Mouse (Mus musculus) neural tube, embryonic 12.5 days (tissue): Measurements from ENCODE around the gene Six6. TPM values are rescaled to one million over a fixed set of nuclear protein-coding genes. Genes with fewer than 3 reads are reported as not detected.

Experiments
- ATAC-seq: fragments of 200-750 bp; cut with Nextera tagmentation; 2 replicates; pipeline ENCODE4 v1.8.0; 2017; ENCODE audit warnings: low read depth, mild to moderate bottlenecking, moderate TSS enrichment, moderate library complexity; ENCODE audit not compliant: low FRiP score
- H3K27ac ChIP-seq: fragments of 300-500 bp; sonication (generic); 2 replicates; pipeline ENCODE4 v1.5.1; 2016
- H3K27me3 ChIP-seq: fragments of 300-500 bp; sonication (generic); replicated peaks from 2 replicates; pipeline ENCODE4 v1.6.1; 2016; ENCODE audit warnings: mild to moderate bottlenecking
- H3K36me3 ChIP-seq: fragments of 300-500 bp; sonication (generic); 2 replicates; pipeline ENCODE4 v1.6.1; 2016; ENCODE audit warnings: mild to moderate bottlenecking
- H3K4me1 ChIP-seq: fragments of 300-500 bp; sonication (generic); 2 replicates; pipeline ENCODE4 v1.6.1; 2016
- H3K4me2 ChIP-seq: fragments of 300-500 bp; sonication (generic); replicated peaks from 2 replicates; pipeline ENCODE4 v1.6.1; 2016; ENCODE audit warnings: mild to moderate bottlenecking
- H3K4me3 ChIP-seq: fragments of 300-500 bp; sonication (generic); 2 replicates; pipeline ENCODE4 v1.5.1; 2016
- H3K9ac ChIP-seq: fragments of 300-500 bp; sonication (generic); 2 replicates; pipeline ENCODE4 v1.6.1; 2016; ENCODE audit warnings: mild to moderate bottlenecking
- H3K9me3 ChIP-seq: fragments of 300-500 bp; sonication (generic); 2 replicates; pipeline ENCODE4 v1.6.1; 2016; ENCODE audit warnings: mild to moderate bottlenecking
- WGBS: fragments of 180-500 bp; shearing (Covaris S2); methylation state at CpG from one replicate; pipeline ENCODE4 v1.1.7; 2016; 5-methylcytosine and 5-hydroxymethylcytosine counted together
- polyA plus RNA-seq: library from polyadenylated mRNA; unstranded; fragments of >200 nt; fragmentation: Nextera tagmentation; extraction: Ambion mirVana; gene quantifications from 2 replicates; pipeline ENCODE4 v1.2.1, GENCODE M21; 2016

Gene Six6
- not detected in 2 replicates for polyA plus RNA-seq

DNA sequence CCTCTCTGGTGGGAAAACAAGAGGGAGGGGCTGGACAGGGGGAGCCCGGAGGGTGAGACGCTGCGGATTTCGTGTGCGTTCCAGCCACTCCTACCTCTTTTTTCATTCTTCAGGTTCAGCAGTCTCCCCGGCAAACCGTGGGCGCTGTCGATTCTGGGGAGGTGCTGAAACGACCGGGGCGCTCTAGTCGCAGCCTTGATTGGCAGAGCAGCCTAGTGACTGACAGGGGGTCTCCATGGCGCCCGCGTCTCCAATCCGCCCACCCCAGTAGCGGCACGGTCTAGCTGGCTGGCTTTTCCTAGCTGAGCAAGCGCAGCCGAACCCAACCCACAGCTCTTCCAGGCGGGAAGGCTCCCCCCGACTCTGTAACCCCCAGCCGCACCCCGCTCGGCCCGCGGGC, at the start of gene Six6:
Gene Six6 (plus strand): TSS at position 277 of the 400 bp plus-strand sequence.
- no peak within 1 kb of the TSS for H3K4me3 ChIP-seq
- H3K4me2 ChIP-seq, result peak within 1 kb of the TSS; percentile 38
- no peaks in the 10 kb centered on the region for H3K9me3 ChIP-seq
- no peak within 1 kb of the TSS for H3K9ac ChIP-seq
- peaks cover 9% of the 10 kb centered on the region for H3K4me1 ChIP-seq
- no peak within 1 kb of the TSS for H3K27ac ChIP-seq
- no peaks in the 10 kb centered on the region for H3K36me3 ChIP-seq
- ATAC-seq, result no peak
- H3K27me3 ChIP-seq, result peaks cover 83% of the 10 kb centered on the region
- WGBS, result under 1% methylated on average over 28 of the region's 28 CpGs

DNA sequence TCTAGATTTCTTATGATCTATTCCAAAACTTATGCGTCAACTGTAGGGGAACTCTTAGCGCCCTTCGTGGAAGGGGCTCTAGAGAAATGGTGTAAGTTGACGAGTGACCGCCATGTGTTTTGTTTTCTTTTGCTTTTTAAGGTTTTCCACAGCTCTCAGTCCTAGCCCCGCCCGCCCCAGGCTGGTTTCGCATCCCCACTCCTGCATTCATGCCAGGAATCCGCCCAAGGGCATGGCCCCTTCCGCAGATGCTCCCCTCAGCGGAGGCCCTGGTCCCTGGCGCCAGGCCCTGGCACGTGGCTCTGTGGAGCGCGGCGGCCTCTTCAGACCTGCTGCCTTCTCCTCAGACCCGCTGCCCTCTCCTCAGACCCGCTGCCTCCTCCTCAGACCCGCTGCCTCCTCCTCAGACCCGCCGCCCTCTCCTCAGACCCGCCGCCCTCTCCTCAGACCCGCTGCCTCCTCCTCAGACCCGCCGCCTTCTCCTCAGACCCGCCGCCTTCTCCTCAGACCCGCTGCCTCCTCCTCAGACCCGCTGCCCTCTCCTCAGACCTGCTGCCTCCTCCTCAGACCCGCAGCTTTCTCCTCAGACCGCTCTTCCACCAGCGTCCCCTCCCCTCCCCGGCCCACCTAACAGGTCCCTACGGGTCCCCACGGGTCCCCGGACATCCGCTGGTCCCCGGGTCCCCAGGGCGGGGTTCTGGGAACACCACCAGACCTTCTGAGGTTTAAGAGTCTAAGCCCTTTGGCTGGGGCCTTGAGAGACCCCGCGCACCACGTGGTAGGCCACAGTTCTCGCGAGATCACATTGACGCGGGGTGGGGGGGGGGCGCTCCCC, 22.3 kb upstream of the Six6 start:
- no peaks in the 10 kb centered on the region for H3K9me3 ChIP-seq
- peak overlapping the region; percentile 67 for H3K4me2 ChIP-seq
- peak overlapping the region; percentile 37 for H3K4me3 ChIP-seq
- peak; percentile 66; the same call in 1 of the 2 replicates for ATAC-seq
- H3K36me3 ChIP-seq, result no peaks in the 10 kb centered on the region
- peaks cover 10% of the 10 kb centered on the region; the same call in 1 of the 2 replicates for H3K27me3 ChIP-seq
- H3K9ac ChIP-seq, result peak overlapping the region; percentile 52; the same call in 1 of the 2 replicates
- H3K27ac ChIP-seq, result no peak overlapping the region
- WGBS, result 19% methylated on average over 48 of the region's 48 CpGs
- 0 out of 2 replicates have a peak, but pooled peaks cover 5% of the 10 kb centered on the region for H3K4me1 ChIP-seq

- whole genome bisulfite sequencing, result 23% methylated on average over 8 of the region's 8 CpGs
- no peak overlapping the region for H3K4me3 ChIP-seq
- no peak overlapping the region for H3K4me2 ChIP-seq
- H3K9me3 ChIP-seq, result no peaks in the 10 kb centered on the region
- H3K9ac ChIP-seq, result no peak overlapping the region
- H3K27me3 ChIP-seq, result peaks cover 55% of the 10 kb centered on the region
- H3K36me3 ChIP-seq, result no peaks in the 10 kb centered on the region
- no peak overlapping the region for H3K27ac ChIP-seq
- H3K4me1 ChIP-seq, result peaks cover 9% of the 10 kb centered on the region
- ATAC-seq, result no peak
These were observed 2.9 kb upstream of the Six6 start for GRCm38 (mm10) chr12:72936751-72937150.

DNA sequence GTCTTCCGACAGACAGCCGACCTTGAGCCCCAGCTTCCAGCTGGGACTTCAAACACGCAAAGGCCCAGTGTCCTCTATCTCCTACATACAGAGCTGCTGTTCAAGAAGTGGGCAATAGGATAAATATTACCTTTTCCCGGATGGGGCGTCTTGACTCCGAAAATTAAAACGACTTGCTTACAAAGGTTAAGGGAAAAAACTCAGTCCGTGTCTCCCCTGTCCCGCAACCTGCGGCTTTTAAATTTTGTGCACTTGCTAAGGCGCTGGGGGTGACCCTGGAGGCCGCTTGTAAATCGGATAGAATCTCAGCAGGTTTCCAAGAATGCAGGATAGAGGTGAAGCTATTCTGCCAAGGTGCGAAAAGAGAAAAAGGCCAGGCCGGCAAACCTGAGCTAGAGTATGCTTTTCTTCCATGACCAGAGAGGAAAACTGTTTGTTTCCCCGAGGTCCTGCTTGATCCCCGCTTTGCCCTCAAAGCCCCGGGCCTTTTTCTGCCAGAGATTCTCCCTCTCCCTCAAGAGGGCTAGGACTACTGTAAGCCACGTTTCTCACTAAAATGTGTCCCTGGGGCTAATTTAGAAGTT, 2.1 kb upstream of the Six6 start:
- H3K4me1 ChIP-seq, result peaks cover 9% of the 10 kb centered on the region
- peaks cover 63% of the 10 kb centered on the region for H3K27me3 ChIP-seq
- ATAC-seq, result no peak
- no peak overlapping the region for H3K27ac ChIP-seq
- no peak overlapping the region for H3K4me3 ChIP-seq
- no peaks in the 10 kb centered on the region for H3K9me3 ChIP-seq
- no peak overlapping the region for H3K4me2 ChIP-seq
- no peaks in the 10 kb centered on the region for H3K36me3 ChIP-seq
- WGBS, result 1% methylated on average over 19 of the region's 19 CpGs
- H3K9ac ChIP-seq, result no peak overlapping the region

GRCm38 (mm10) chr12:72938176-72938575, 1.5 kb upstream of the Six6 start:
- Histone ChIP-seq H3K27me3 (peaks cover 68% of the 10 kb centered on the region), H3K9me3 (no peaks in the 10 kb centered on the region), H3K9ac (no peak overlapping the region), H3K36me3 (no peaks in the 10 kb centered on the region), H3K4me1 (peaks cover 9% of the 10 kb centered on the region), H3K4me2 (no peak overlapping the region), H3K27ac (no peak overlapping the region), H3K4me3 (no peak overlapping the region)
- WGBS, result 6% methylated on average over 12 of the region's 13 CpGs
- no peak for ATAC-seq

GRCm38 (mm10) chr12:72938600-72939490, 847 bp upstream of the Six6 start:
- no peak overlapping the region for H3K9ac ChIP-seq
- H3K9me3 ChIP-seq, result no peaks in the 10 kb centered on the region
- H3K4me3 ChIP-seq, result no peak overlapping the region
- peak overlapping the region; percentile 38; the same call in 1 of the 2 replicates for H3K4me2 ChIP-seq
- peaks cover 75% of the 10 kb centered on the region for H3K27me3 ChIP-seq
- 3% methylated on average over 14 of the region's 14 CpGs for WGBS
- H3K27ac ChIP-seq, result no peak overlapping the region
- peaks cover 9% of the 10 kb centered on the region for H3K4me1 ChIP-seq
- no peak for ATAC-seq
- no peaks in the 10 kb centered on the region for H3K36me3 ChIP-seq

DNA sequence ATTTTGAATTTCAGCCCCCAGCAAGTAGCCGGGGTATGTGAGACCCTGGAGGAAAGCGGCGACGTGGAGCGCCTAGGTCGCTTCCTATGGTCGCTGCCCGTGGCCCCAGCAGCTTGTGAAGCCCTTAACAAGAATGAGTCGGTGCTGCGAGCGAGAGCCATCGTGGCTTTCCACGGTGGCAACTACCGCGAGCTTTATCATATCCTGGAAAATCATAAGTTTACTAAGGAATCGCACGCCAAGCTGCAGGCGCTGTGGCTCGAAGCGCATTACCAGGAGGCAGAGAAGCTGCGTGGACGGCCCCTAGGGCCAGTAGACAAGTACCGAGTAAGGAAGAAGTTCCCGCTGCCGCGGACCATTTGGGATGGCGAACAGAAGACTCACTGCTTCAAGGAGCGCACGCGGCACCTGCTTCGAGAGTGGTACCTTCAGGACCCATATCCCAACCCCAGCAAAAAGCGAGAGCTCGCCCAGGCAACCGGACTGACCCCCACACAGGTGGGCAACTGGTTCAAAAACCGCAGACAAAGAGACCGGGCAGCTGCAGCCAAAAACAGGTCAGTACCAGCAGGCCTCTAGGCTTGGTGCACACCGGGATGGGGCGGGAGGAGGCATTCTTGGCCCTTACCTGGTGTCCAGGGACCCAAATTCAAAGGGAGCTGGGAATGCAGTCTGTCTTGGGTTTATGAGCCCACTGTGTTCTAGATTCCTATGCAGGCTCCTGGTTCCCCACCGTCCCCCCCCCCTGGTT, 554 bp downstream of the Six6 start, which contains the start of gene 4930447C04Rik:
Gene 4930447C04Rik (minus strand): TSS at position 704 of the 751 bp plus-strand sequence.
- ATAC-seq, result no peak
- Histone ChIP-seq H3K4me1 (peaks cover 13% of the 10 kb centered on the region), H3K4me3 (no peak within 1 kb of the TSS), H3K9ac (no peak within 1 kb of the TSS), H3K27ac (no peak within 1 kb of the TSS), H3K9me3 (no peaks in the 10 kb centered on the region), H3K4me2 (peak within 1 kb of the TSS; percentile 38), H3K27me3 (peaks cover 89% of the 10 kb centered on the region), H3K36me3 (no peaks in the 10 kb centered on the region)
- under 1% methylated on average over 39 of the region's 39 CpGs for WGBS

- ATAC-seq, result no peak
- H3K27me3 ChIP-seq, result peaks cover 91% of the 10 kb centered on the region
- H3K27ac ChIP-seq, result no peak overlapping the region
- no peak overlapping the region for H3K4me2 ChIP-seq
- under 1% methylated on average over 11 of the region's 11 CpGs for WGBS
- H3K4me1 ChIP-seq, result peaks cover 19% of the 10 kb centered on the region
- H3K36me3 ChIP-seq, result no peaks in the 10 kb centered on the region
- H3K9me3 ChIP-seq, result no peaks in the 10 kb centered on the region
- H3K4me3 ChIP-seq, result no peak overlapping the region
- H3K9ac ChIP-seq, result no peak overlapping the region
These were observed 1.2 kb downstream of the Six6 start for GRCm38 (mm10) chr12:72940822-72941397.

DNA sequence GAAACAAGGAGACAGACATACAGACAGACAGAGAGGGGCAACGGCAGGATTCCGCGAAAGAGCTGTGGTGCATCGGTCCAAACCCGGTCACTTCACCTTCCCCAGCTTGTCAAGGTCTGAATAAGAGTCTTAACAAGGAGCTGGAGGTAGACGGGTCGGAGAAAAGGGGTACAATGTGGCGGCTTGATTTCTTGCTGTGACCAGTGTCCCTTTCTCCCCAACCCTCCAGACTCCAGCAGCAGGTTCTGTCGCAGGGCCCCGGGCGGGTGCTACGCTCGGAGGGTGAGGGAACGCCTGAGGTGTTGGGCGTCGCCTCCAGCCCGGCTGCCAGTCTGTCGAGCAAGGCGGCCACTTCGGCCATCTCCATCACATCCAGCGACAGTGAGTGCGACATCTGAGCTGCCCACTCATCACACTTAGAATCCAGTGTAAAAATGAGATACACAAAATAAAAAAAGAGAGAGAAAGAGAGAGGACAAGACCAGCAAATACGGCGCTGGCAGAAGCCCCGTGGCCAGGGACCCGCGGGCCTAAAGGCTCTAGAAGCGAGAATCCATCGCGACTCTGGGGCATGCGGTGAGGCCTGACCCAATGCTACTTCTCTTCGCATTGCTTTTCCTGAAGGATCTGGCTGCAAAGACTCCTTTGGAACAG, 1.8 kb downstream of the Six6 start:
- peaks cover 19% of the 10 kb centered on the region for H3K4me1 ChIP-seq
- H3K9me3 ChIP-seq, result no peaks in the 10 kb centered on the region
- WGBS, result under 1% methylated on average over 32 of the region's 32 CpGs
- H3K9ac ChIP-seq, result no peak overlapping the region
- H3K27ac ChIP-seq, result no peak overlapping the region
- H3K27me3 ChIP-seq, result peaks cover 93% of the 10 kb centered on the region
- no peak for ATAC-seq
- H3K36me3 ChIP-seq, result no peaks in the 10 kb centered on the region
- no peak overlapping the region for H3K4me2 ChIP-seq
- no peak overlapping the region for H3K4me3 ChIP-seq

- Histone ChIP-seq H3K27me3 (peaks cover 95% of the 10 kb centered on the region), H3K36me3 (no peaks in the 10 kb centered on the region), H3K4me3 (no peak overlapping the region), H3K27ac (no peak overlapping the region), H3K4me2 (no peak overlapping the region), H3K9me3 (no peaks in the 10 kb centered on the region), H3K9ac (no peak overlapping the region), H3K4me1 (peaks cover 19% of the 10 kb centered on the region)
- no peak for ATAC-seq
- 14% methylated on average over 6 of the region's 6 CpGs for WGBS
These were observed 2.5 kb downstream of the Six6 start for GRCm38 (mm10) chr12:72942171-72942570.
